Mouse (Mus musculus): ENCODE results near the gene Rps18. TPM values are rescaled to one million over a fixed set of nuclear protein-coding genes. Genes with fewer than 3 reads are reported as not detected.
"Not testable (repeated sequence)": the region's sequence is repeated elsewhere in the genome, so short reads cannot be mapped to it uniquely, and the experiment has no call there.

The Rps18 gene
- polyA plus RNA-seq, 1 experiment: 488 TPM

GRCm38 (mm10) chr17:33909869-33910250 is 45.9 kb downstream of the Rps18 start:
- peak in 1 of 2 experiments; percentile 46 for DNase-seq (ENCODE audit: extremely low spot score in 1 of 2, low spot score in 1 of 2)

- DNase-seq (ENCODE audit: extremely low spot score in 1 of 2, low spot score in 1 of 2): peak; percentile 97 to 98
These were observed 46.5 kb downstream of the Rps18 start, which contains the start of gene Daxx for GRCm38 (mm10) chr17:33909077-33909868. Gene Daxx, plus strand, starts transcription at chr17:33909414.

GRCm38 (mm10) chr17:33908331-33909076 is 47.3 kb downstream of the Rps18 start:
- DNase-seq (ENCODE audit: extremely low spot score in 1 of 2, low spot score in 1 of 2): peak in 1 of 2 experiments; percentile 50

- not testable (repeated sequence) for DNase-seq (ENCODE audit: extremely low spot score in 1 of 2, low spot score in 1 of 2)
These were observed 51.0 kb downstream of the Rps18 start, which contains the start of gene Platr17 for GRCm38 (mm10) chr17:33904835-33905234. Gene Platr17, plus strand, starts transcription at chr17:33905135.

GRCm38 (mm10) chr17:33903911-33904651 is 51.7 kb downstream of the Rps18 start:
- not testable (repeated sequence) for DNase-seq (ENCODE audit: extremely low spot score in 1 of 2, low spot score in 1 of 2)

GRCm38 (mm10) chr17:33902491-33902890 is 53.3 kb downstream of the Rps18 start:
- DNase-seq (ENCODE audit: extremely low spot score in 1 of 2, low spot score in 1 of 2): no peak

- no peak for DNase-seq (ENCODE audit: extremely low spot score in 1 of 2, low spot score in 1 of 2)
These were observed 53.7 kb downstream of the Rps18 start for GRCm38 (mm10) chr17:33902079-33902478.

Other genes starting within 250 kb of the Rps18 start
- gene March2, start 237.3 kb downstream of the Rps18 start, polyA plus RNA-seq (2012; rRNA removed): 104 and 117 TPM in 2 replicates
- gene Rab11b, start 195.5 kb downstream of the Rps18 start, polyA plus RNA-seq (2012; rRNA removed): 461 and 466 TPM in 2 replicates
- 4.2 and 4.4 TPM in 2 replicates for gene Angptl4, start 174.2 kb downstream of the Rps18 start, polyA plus RNA-seq (2012; rRNA removed)
- gene Kank3, start 145.5 kb downstream of the Rps18 start, polyA plus RNA-seq (2012; rRNA removed): 171 and 180 TPM in 2 replicates
- gene Rps28, start 131.4 kb downstream of the Rps18 start, polyA plus RNA-seq (2012; rRNA removed): 683 and 811 TPM in 2 replicates
- gene Ndufa7, start 131.4 kb downstream of the Rps18 start, polyA plus RNA-seq (2012; rRNA removed): 316 and 318 TPM in 2 replicates
- 30.1 and 31.8 TPM in 2 replicates for gene Cd320, start 112.9 kb downstream of the Rps18 start, polyA plus RNA-seq (2012; rRNA removed)
- gene Gm7029, start 82.2 kb downstream of the Rps18 start, polyA plus RNA-seq (2012; rRNA removed): not detected in 2 replicates
- gene Kifc1, start 65.3 kb downstream of the Rps18 start, polyA plus RNA-seq (2012; rRNA removed): 2.5 and 2.6 TPM in 2 replicates
- gene Platr17, start 50.9 kb downstream of the Rps18 start, polyA plus RNA-seq (2012; rRNA removed): 1.3 and 1.5 TPM in 2 replicates
- gene Daxx, start 46.6 kb downstream of the Rps18 start, polyA plus RNA-seq (2012; rRNA removed): 26.4 and 27.2 TPM in 2 replicates
- gene Tapbp, start 40.1 kb downstream of the Rps18 start, polyA plus RNA-seq (2012; rRNA removed): 25.4 and 28.5 TPM in 2 replicates
- gene Zbtb22, start 40.1 kb downstream of the Rps18 start, polyA plus RNA-seq (2012; rRNA removed): 29.9 and 33.4 TPM in 2 replicates
- gene Rgl2, start 26.5 kb downstream of the Rps18 start, polyA plus RNA-seq (2012; rRNA removed): 154 and 161 TPM in 2 replicates
- gene Pfdn6, start 15.7 kb downstream of the Rps18 start, polyA plus RNA-seq (2012; rRNA removed): 101 and 130 TPM in 2 replicates
- 13.3 and 13.7 TPM in 2 replicates for gene Wdr46, start 15.3 kb downstream of the Rps18 start, polyA plus RNA-seq (2012; rRNA removed)
- 6.9 and 7.5 TPM in 2 replicates for gene B3galt4, start 4.5 kb downstream of the Rps18 start, polyA plus RNA-seq (2012; rRNA removed)
- gene Vps52, start 189 bp downstream of the Rps18 start, polyA plus RNA-seq (2012; rRNA removed): 69.5 and 70.5 TPM in 2 replicates
- 75.5 and 94.5 TPM in 2 replicates for gene H2-K1, start 44.3 kb upstream of the Rps18 start, polyA plus RNA-seq (2012; rRNA removed)
- 80.9 and 89.6 TPM in 2 replicates for gene Ring1, start 68.7 kb upstream of the Rps18 start, polyA plus RNA-seq (2012; rRNA removed)
- gene H2-Ke6, start 72.1 kb upstream of the Rps18 start, polyA plus RNA-seq (2012; rRNA removed): 84.6 and 87.2 TPM in 2 replicates
- 101 and 102 TPM in 2 replicates for gene Slc39a7, start 75.7 kb upstream of the Rps18 start, polyA plus RNA-seq (2012; rRNA removed)
- 69.5 and 79.4 TPM in 2 replicates for gene Rxrb, start 75.8 kb upstream of the Rps18 start, polyA plus RNA-seq (2012; rRNA removed)
- 10.0 and 10.7 TPM in 2 replicates for gene Col11a2, start 83.4 kb upstream of the Rps18 start, polyA plus RNA-seq (2012; rRNA removed)
- 1.1 and 1.2 TPM in 2 replicates for gene H2-Oa, start 136.3 kb upstream of the Rps18 start, polyA plus RNA-seq (2012; rRNA removed)
- 26.3 and 26.8 TPM in 2 replicates for gene H2-DMa, start 163.5 kb upstream of the Rps18 start, polyA plus RNA-seq (2012; rRNA removed)
- 167 and 194 TPM in 2 replicates for gene Brd2, start 166.6 kb upstream of the Rps18 start, polyA plus RNA-seq (2012; rRNA removed)
- gene H2-DMb2, start 187.3 kb upstream of the Rps18 start, polyA plus RNA-seq (2012; rRNA removed): 0.99 and 1.1 TPM in 2 replicates
- gene H2-DMb1, start 197.1 kb upstream of the Rps18 start, polyA plus RNA-seq (2012; rRNA removed): 3.1 and 3.5 TPM in 2 replicates
- gene Tap1, start 231.6 kb upstream of the Rps18 start, polyA plus RNA-seq (2012; rRNA removed): 4.0 and 4.1 TPM in 2 replicates
- 4.5 and 4.7 TPM in 2 replicates for gene Psmb9, start 231.8 kb upstream of the Rps18 start, polyA plus RNA-seq (2012; rRNA removed)
- gene Psmb8, start 241.7 kb upstream of the Rps18 start, polyA plus RNA-seq (2012; rRNA removed): 10.1 and 12.1 TPM in 2 replicates
- gene Tap2, start 247.5 kb upstream of the Rps18 start, polyA plus RNA-seq (2012; rRNA removed): 9.1 and 10.1 TPM in 2 replicates

Measured in frontal cortex, adult 2 months (tissue).